Mouse (Mus musculus) left cerebral cortex, adult 9 months (tissue): Measurements from ENCODE around the gene Pcdh10.

Experiments used
- DNase-seq, 2 experiments: peaks; one replicate each; pipeline ENCODE4 v3.0.0; 2022; ENCODE audit warnings: low spot score in 2 of 2

Pcdh10 gene

GRCm38 (mm10) chr3:45378145-45378544 is at the start of gene Pcdh10:
Gene Pcdh10 (plus strand): TSS chr3:45378398.
- peak; percentile 95 to 99 for DNase-seq

GRCm38 (mm10) chr3:45355919-45356318 is 22.3 kb upstream of the Pcdh10 start:
- DNase-seq: no peak

GRCm38 (mm10) chr3:45368952-45369351 is 9.2 kb upstream of the Pcdh10 start:
- no peak for DNase-seq

DNA sequence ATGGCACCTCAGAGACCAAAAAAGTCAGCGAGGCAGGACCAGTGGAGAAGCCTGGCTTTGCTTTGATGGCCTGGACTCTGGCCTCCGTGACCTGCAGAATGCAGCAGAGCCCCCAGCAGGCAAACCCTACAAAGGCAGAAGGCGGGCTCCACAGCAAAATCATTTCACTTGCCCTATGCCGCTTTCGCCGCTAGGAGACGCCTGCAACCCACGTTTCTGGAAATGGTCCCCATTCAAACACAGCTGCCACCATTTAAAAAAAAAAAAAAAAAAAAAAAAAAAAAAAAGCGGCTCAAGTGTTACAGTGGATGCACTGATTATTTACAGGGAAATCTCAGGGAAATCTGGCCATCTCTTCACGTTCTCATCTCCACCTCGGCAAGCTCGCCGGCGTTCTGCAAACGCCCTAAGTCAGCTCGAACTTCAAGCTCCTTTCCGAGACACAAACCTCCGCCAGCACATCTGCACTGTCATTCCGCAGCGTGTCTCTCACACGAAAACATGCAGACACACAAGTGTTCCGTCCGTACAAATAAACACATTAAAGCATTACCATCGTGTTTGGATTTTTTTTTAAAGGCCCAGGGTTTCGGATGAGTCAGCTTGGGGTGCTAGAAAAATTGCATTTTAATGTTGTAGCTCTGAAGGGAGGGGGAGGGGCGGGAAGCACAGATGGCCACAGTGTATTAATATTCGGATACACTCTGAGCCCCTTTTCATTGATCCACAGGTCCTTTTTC is 2.3 kb upstream of the Pcdh10 start:
- DNase-seq: peak in 1 of 2 experiments; percentile 90

DNA sequence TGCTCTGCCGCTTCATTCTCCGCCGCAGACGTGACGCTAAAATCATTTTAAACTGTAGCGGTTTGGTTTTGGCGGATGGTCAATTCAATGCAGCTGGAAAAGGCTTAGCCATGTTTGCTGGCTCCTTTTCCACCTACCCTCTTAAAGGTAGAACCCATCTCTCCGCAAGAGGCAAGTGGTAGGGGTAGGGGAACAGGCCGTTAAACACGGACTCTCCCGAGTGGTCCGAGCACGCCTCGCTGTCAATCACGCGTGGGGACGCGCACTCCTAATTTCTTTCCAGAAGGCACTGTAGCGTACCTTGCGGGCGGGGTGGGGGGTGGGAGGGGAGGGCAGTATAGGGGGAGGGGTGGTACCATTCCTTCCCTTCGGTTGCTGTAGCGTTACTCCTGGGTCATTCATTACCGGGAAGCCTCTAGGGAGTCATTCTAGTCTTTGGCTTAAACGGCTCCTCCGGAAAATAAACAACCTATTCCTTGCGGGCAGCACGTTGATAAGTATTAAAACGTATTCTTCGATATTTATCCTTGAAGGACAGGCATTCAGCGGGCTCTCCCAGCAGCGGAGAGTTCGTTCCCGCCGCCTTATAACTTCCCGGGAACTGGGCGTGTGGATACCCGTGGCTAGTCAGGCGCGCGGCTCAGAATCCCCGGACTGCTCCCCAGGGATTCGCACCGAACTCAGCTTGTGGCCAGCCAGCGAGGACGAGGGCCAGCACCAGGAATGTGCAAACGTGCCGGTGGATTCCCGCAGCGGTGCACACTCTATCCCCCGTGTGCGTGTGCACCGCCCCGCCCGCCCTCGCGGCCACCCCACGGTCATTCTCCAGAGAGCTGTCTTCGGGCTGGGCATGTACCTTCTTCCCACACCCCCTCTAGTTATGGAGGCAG is 1.5 kb upstream of the Pcdh10 start:
- peak in 1 of 2 experiments; percentile 43 for DNase-seq

GRCm38 (mm10) chr3:45377391-45377998 is 703 bp upstream of the Pcdh10 start:
- DNase-seq: peak in 1 of 2 experiments; percentile 60

- DNase-seq: peak in 1 of 2 experiments; percentile 47
These were observed 1.4 kb downstream of the Pcdh10 start for GRCm38 (mm10) chr3:45379541-45379971.

DNA sequence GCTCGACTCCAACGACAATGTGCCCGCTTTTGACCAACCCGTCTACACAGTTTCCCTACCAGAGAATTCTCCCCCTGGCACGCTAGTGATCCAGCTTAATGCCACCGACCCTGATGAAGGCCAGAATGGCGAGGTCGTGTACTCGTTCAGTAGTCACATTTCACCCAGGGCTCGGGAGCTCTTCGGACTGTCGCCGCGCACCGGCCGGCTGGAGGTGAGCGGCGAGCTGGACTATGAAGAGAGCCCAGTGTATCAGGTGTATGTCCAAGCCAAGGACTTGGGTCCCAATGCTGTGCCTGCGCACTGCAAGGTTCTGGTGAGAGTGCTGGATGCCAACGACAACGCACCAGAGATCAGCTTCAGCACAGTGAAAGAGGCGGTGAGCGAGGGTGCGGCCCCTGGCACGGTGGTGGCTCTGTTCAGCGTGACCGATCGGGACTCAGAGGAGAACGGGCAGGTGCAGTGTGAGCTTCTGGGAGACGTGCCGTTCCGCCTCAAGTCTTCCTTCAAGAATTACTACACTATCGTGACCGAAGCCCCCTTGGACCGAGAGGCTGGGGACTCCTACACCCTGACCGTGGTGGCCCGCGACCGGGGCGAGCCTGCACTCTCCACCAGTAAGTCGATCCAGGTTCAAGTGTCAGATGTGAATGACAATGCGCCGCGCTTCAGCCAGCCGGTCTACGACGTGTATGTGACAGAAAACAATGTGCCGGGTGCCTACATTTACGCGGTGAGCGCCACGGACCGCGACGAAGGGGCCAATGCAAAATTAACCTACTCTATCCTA is 2.0 kb downstream of the Pcdh10 start:
- peak in 1 of 2 experiments; percentile 39 for DNase-seq

- peak in 1 of 2 experiments; percentile 40 for DNase-seq
These were observed 2.9 kb downstream of the Pcdh10 start for GRCm38 (mm10) chr3:45380811-45381761.

DNA sequence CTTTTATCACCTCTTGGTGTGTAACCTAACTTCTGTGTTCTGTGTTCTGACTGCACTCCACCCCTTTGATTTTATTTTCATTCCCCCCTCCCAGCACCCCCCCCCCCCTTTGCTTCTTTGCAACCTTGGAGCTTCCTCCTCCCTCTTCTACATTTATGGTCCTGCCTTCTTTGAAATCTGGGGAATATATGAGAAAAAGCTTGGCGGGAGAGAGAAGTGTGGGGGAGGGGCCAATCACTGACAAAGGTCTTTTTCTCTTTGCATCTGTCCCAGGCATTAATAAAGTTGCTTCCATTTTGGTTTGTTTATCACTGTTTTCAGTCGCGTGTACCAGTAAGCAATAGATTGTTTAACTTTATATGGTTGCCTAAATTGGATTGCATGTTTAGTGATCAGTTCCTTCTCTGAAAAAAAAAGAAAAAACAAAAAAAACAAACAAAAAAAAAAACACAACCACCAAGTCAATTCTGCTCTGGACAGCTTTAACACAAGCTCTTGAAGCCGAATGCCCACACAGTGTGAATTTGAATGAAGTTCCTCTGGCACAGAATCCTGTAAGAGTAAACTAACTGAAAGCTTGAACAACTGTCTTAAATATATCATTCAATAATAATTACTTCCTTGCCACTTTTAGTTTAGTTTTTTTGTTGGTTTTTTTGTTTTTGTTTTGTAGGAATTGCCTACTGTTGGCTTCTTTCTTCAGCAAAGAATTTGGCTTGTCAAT is 4.0 kb downstream of the Pcdh10 start:
- no peak for DNase-seq

GRCm38 (mm10) chr3:45383831-45384230 is 5.6 kb downstream of the Pcdh10 start:
- no peak for DNase-seq

DNA sequence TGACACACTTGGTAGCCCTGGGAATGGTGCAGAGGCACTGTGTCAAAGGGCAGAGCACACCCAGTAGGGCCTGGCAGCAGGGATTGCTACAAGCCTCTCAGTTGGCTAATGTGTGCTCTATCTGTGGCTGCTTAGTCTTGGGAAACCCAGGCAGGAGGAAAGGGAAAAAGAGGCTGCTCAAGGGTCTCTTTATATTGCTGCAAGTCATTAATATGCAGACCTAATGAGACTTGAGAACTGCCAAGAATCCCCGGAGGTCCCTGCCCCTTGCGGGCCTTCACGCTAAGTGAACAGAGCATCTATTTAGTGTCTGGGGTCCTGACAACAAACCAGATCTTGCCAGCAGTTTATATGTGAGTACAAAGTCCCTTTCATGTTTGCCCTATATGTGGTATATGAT is 6.8 kb downstream of the Pcdh10 start:
- DNase-seq: peak in 1 of 2 experiments; percentile 46

DNA sequence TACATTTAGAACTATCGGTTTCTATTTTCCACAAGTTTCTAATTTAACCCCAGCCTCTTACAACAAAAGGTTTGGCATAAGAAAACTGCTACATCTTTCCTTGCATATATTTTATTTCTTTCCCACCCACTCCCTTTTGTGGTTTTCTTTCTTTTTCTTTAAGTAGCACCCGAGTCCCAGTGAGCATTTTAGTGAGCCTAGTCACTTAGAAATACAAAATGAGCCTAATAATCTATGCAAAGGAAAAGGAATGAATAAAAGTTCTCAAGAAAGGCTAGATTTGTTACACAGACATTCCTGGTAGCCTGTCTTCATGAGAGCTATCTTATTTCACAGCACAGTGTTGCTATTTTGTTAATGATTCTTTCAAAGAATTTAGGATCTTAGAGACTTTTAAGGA is 7.3 kb downstream of the Pcdh10 start:
- DNase-seq: no peak

GRCm38 (mm10) chr3:45386512-45386911 is 8.3 kb downstream of the Pcdh10 start:
- DNase-seq: no peak

DNA sequence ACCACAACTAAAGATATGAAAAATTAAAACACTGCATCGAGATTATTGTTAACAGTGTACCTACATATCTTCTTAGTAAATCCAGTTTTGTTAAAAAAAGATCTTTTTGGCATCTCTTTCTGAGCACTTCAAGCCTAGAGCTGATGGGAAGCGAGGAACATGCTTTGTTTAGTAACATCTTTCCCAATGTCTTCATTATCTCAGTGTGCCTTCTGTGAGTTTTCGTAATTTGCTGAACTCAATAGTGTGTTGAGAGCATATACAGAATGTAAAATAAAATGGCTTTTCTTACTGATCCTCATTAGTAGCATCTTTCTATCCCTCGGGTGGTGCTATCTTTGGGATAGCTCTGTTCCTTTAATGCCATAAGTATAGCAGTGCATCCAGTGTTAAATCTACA is 18.9 kb downstream of the Pcdh10 start:
- DNase-seq: no peak

- DNase-seq: peak in 1 of 2 experiments; percentile 27
These were observed 25.0 kb downstream of the Pcdh10 start for GRCm38 (mm10) chr3:45403239-45403638.

GRCm38 (mm10) chr3:45431691-45432090 is 53.5 kb downstream of the Pcdh10 start:
- no peak for DNase-seq

GRCm38 (mm10) chr3:45432172-45432765 is 54.1 kb downstream of the Pcdh10 start:
- DNase-seq: no peak
